33 mouse cellular contexts compared by ENCODE assay signal in genomic region chr14:21683834-21684233, GRCm38 (mm10). TPM values are rescaled to one million over a fixed set of nuclear protein-coding genes. Genes with fewer than 3 reads are reported as not detected.
DNase-seq lines count a peak whose midpoint lies in the region; ATAC-seq and TF ChIP-seq lines count a peak whose summit lies in the region.
"Had no signal": no experiment of that assay in that cellular context is flagged by ENCODE, and none has a peak within 500 bp of the region (broad histone marks: within the 10 kb centered on the region; RNA-seq: fewer than 3 reads in every experiment).

No protein-coding gene starts in this region.

- no peaks in the 10 kb centered on the region for H3K27me3 ChIP-seq in forebrain, postnatal 0 days (ENCODE audit: insufficient read depth, low read length)
- H3K27me3 ChIP-seq in forebrain, embryonic 11.5 days (ENCODE audit: control insufficient read depth, insufficient read depth, low read length), result peaks cover 3% of the 10 kb centered on the region; the same call in 1 of the 2 replicates
- no peaks in the 10 kb centered on the region for H3K27me3 ChIP-seq in thymus, adult 2 months (ENCODE audit: control insufficient read depth, insufficient read depth, low read length)
- H3K27me3 ChIP-seq in limb, embryonic 12.5 days, result no peaks in the 10 kb centered on the region
- H3K27me3 ChIP-seq: Patski had no signal

- no peak for TF ChIP-seq CTCF in forebrain, postnatal 0 days (IDR thresholded peaks at IDR 0.05; ENCODE audit: low read depth)
- no peak for TF ChIP-seq CTCF in thymus, adult 2 months (IDR thresholded peaks at IDR 0.05; ENCODE audit: borderline replicate concordance, control insufficient read depth, extremely low read depth, insufficient read depth, low read length, poor library complexity)

- ATAC-seq in forebrain, postnatal 0 days, result peak; percentile 47; the same call in 1 of the 2 replicates
- ATAC-seq in forebrain, embryonic 11.5 days (replicated peaks; ENCODE audit: low FRiP score), result no peak
- ATAC-seq in limb, embryonic 12.5 days (ENCODE audit: insufficient number of reproducible peaks, insufficient read depth, low FRiP score, low TSS enrichment, low read depth), result no peak
- ATAC-seq: intestine, embryonic 16.5 days; liver, embryonic 12.5 days; liver, postnatal 0 days; midbrain, embryonic 16.5 days; Patski had no signal

- no peak overlapping the region for H3K27ac ChIP-seq in forebrain, postnatal 0 days (ENCODE audit: low read depth, low read length)
- H3K27ac ChIP-seq in forebrain, embryonic 11.5 days (ENCODE audit: low read depth, low read length), result no peak overlapping the region
- peak overlapping the region; percentile 23; the same call in 1 of the 2 replicates for H3K27ac ChIP-seq in thymus, adult 2 months (ENCODE audit: control insufficient read depth, insufficient read depth, low read length)
- H3K27ac ChIP-seq in limb, embryonic 12.5 days, result peak overlapping the region; percentile 70; the same call in 1 of the 2 replicates
- H3K27ac ChIP-seq: liver, embryonic 12.5 days; neural tube, embryonic 13.5 days had no signal

- no peak overlapping the region for H3K4me2 ChIP-seq in forebrain, postnatal 0 days (ENCODE audit: low read depth)
- no peak overlapping the region for H3K4me2 ChIP-seq in forebrain, embryonic 11.5 days (ENCODE audit: low read depth, low read length, severe bottlenecking)
- H3K4me2 ChIP-seq in limb, embryonic 12.5 days, result no peak overlapping the region

- H3K4me3 ChIP-seq in forebrain, postnatal 0 days (ENCODE audit: low read depth, low read length), result no peak overlapping the region
- H3K4me3 ChIP-seq in forebrain, embryonic 11.5 days (ENCODE audit: low read depth, low read length), result no peak overlapping the region
- H3K4me3 ChIP-seq in thymus, adult 2 months (ENCODE audit: control insufficient read depth, insufficient read depth, low read length), result no peak overlapping the region
- no peak overlapping the region for H3K4me3 ChIP-seq in limb, embryonic 12.5 days (replicated peaks)
- H3K4me3 ChIP-seq: liver, embryonic 12.5 days; megakaryocyte, embryonic 14.5 days; neural tube, embryonic 13.5 days had no signal

- no peak overlapping the region for H3K9ac ChIP-seq in forebrain, postnatal 0 days
- H3K9ac ChIP-seq in forebrain, embryonic 11.5 days (ENCODE audit: low read length), result no peak overlapping the region
- H3K9ac ChIP-seq in limb, embryonic 12.5 days (replicated peaks), result no peak overlapping the region
- H3K9ac ChIP-seq: hindbrain, embryonic 12.5 days; liver, embryonic 12.5 days; liver, postnatal 0 days; neural tube, embryonic 13.5 days had no signal

- no peak for DNase-seq in forebrain, postnatal 0 days
- no peak for DNase-seq in forebrain, embryonic 11.5 days (ENCODE audit: low spot score)
- DNase-seq in thymus, adult 2 months, result no peak
- DNase-seq in thymus, postnatal 10 days (ENCODE audit: low spot score in 2 of 2), result no peak
- no peak for DNase-seq in urinary bladder, postnatal 36 days (ENCODE audit: low spot score in 2 of 2)
- no peak for DNase-seq in lung, postnatal 10 days
- DNase-seq: adrenal gland, postnatal 10 days; cerebellum, adult 9-10 months; embryo, embryonic 11 days; gastrocnemius, postnatal 10 days; kidney, adult 9 months; kidney, postnatal 10 days; layer of hippocampus, postnatal 36 days; liver, postnatal 0 days; lung, postnatal 4 days; right cerebral cortex, postnatal 14 days; thymus, postnatal 14 days had no signal

- no peaks in the 10 kb centered on the region for H3K9me3 ChIP-seq in forebrain, postnatal 0 days (ENCODE audit: low read length)
- H3K9me3 ChIP-seq in forebrain, embryonic 11.5 days (ENCODE audit: control insufficient read depth, low read length), result no peaks in the 10 kb centered on the region
- H3K9me3 ChIP-seq in limb, embryonic 12.5 days, result no peaks in the 10 kb centered on the region
- H3K9me3 ChIP-seq: hindbrain, embryonic 12.5 days; liver, embryonic 12.5 days; neural tube, embryonic 13.5 days had no signal

- no peak for TF ChIP-seq POLR2A in thymus, adult 2 months (IDR thresholded peaks at IDR 0.05; ENCODE audit: control insufficient read depth, extremely low read depth, insufficient read depth, low read length, poor library complexity)

- no peaks in the 10 kb centered on the region for H3K36me3 ChIP-seq in forebrain, postnatal 0 days (ENCODE audit: insufficient read depth)
- no peaks in the 10 kb centered on the region for H3K36me3 ChIP-seq in forebrain, embryonic 11.5 days (ENCODE audit: control insufficient read depth, insufficient read depth, low read length)
- H3K36me3 ChIP-seq in thymus, adult 2 months (ENCODE audit: control insufficient read depth, insufficient read depth, low read length), result no peaks in the 10 kb centered on the region
- H3K36me3 ChIP-seq in limb, embryonic 12.5 days, result no peaks in the 10 kb centered on the region
- H3K36me3 ChIP-seq: hindbrain, embryonic 12.5 days; liver, embryonic 12.5 days; neural tube, embryonic 13.5 days had no signal

- H3K4me1 ChIP-seq in forebrain, postnatal 0 days (ENCODE audit: insufficient read depth), result peaks cover 3% of the 10 kb centered on the region; the same call in 1 of the 2 replicates
- peaks cover 11% of the 10 kb centered on the region for H3K4me1 ChIP-seq in forebrain, embryonic 11.5 days (replicated peaks; ENCODE audit: control insufficient read depth, insufficient read depth, low read length)
- peaks cover 14% of the 10 kb centered on the region for H3K4me1 ChIP-seq in thymus, adult 2 months (replicated peaks; ENCODE audit: control insufficient read depth, insufficient read depth, low read length)
- peaks cover 75% of the 10 kb centered on the region for H3K4me1 ChIP-seq in limb, embryonic 12.5 days (replicated peaks)

- WGBS in forebrain, postnatal 0 days, result 81% methylated on average over 4 of the region's 4 CpGs
- 85% methylated on average over 4 of the region's 4 CpGs for WGBS in forebrain, embryonic 11.5 days
- WGBS in thymus, adult 2 months, result 95% methylated on average over 4 of the region's 4 CpGs
- 82% methylated on average over 4 of the region's 4 CpGs for WGBS in limb, embryonic 12.5 days

RNA-seq across cellular contexts. Expression of gene Dupd1, which starts 30.5 kb away (rescaled TPM):
- total RNA-seq in forebrain, postnatal 0 days (2014; rRNA removed), result 0.24 TPM in 1 of 2 replicates, not detected in the other
- polyA plus RNA-seq in forebrain, postnatal 0 days (2015; fragmentation: Nextera tagmentation; extraction: Ambion mirVana), result 0.33 and 0.35 TPM in 2 replicates
- not detected in 2 replicates for polyA plus RNA-seq in forebrain, embryonic 11.5 days (2014; fragmentation: Nextera tagmentation; extraction: Ambion mirVana)
- polyA plus RNA-seq in thymus, adult 2 months (2012; rRNA removed), result 0.24 TPM in 1 of 2 replicates, not detected in the other
- polyA plus RNA-seq in limb, embryonic 12.5 days (2016; fragmentation: Nextera tagmentation; extraction: Ambion mirVana), result 0.44 and 0.49 TPM in 2 replicates
- total RNA-seq: heart, postnatal 25 days; left cerebral cortex, postnatal 10 days; MEL had no signal
- polyA plus RNA-seq: intestine, embryonic 16.5 days; large intestine, adult 2 months; liver, embryonic 12.5 days; liver, postnatal 0 days; lung, embryonic 16.5 days; neural tube, embryonic 13.5 days; Patski; small intestine, adult 2 months; stomach, embryonic 14.5 days; urinary bladder, adult 2 months had no signal

Comparison
In these comparisons a context has a peak if more than half of its experiments do, and no peak if none do; other contexts are left out.
1. H3K27ac ChIP-seq: peak in thymus, adult 2 months (single experiment) and limb, embryonic 12.5 days (single experiment); none in forebrain, postnatal 0 days (single experiment) and forebrain, embryonic 11.5 days (single experiment).